Mouse (Mus musculus) liver, embryonic 13.5 days (tissue): ENCODE results near the gene Ypel4. TPM values are rescaled to one million over a fixed set of nuclear protein-coding genes. Genes with fewer than 3 reads are reported as not detected.

Experiments
- ATAC-seq: fragments of 200-750 bp; cut with Nextera tagmentation; 2 replicates; pipeline ENCODE4 v1.8.0; 2017; ENCODE audit warnings: low read depth, mild to moderate bottlenecking, moderate number of reproducible peaks, moderate library complexity
- DNase-seq: peaks from one replicate; pipeline ENCODE4 v3.0.0; 2022
- H3K27ac ChIP-seq: fragments of 300-500 bp; sonication (generic); 2 replicates; pipeline ENCODE4 v1.5.1; 2015; ENCODE audit warnings: moderate library complexity, mild to moderate bottlenecking, inconsistent platforms
- H3K27me3 ChIP-seq: fragments of 300-500 bp; sonication (generic); 2 replicates; pipeline ENCODE4 v1.6.1; 2015; ENCODE audit warnings: mild to moderate bottlenecking, inconsistent platforms
- H3K36me3 ChIP-seq: fragments of 300-500 bp; sonication (generic); 2 replicates; pipeline ENCODE4 v1.6.1; 2015; ENCODE audit warnings: mild to moderate bottlenecking, inconsistent platforms
- H3K4me1 ChIP-seq: fragments of 300-500 bp; sonication (generic); replicated peaks from 2 replicates; pipeline ENCODE4 v1.6.1; 2015; ENCODE audit warnings: inconsistent platforms
- H3K4me2 ChIP-seq: fragments of 300-500 bp; sonication (generic); 2 replicates; pipeline ENCODE4 v1.6.1; 2015; ENCODE audit warnings: inconsistent platforms, mild to moderate bottlenecking, moderate library complexity
- H3K4me3 ChIP-seq: fragments of 300-500 bp; sonication (generic); replicated peaks from 2 replicates; pipeline ENCODE4 v1.5.1; 2015; ENCODE audit warnings: mild to moderate bottlenecking, inconsistent platforms
- H3K9ac ChIP-seq: fragments of 300-500 bp; sonication (generic); 2 replicates; pipeline ENCODE4 v1.6.1; 2015; ENCODE audit warnings: mild to moderate bottlenecking, inconsistent platforms
- H3K9me3 ChIP-seq: fragments of 300-500 bp; sonication (generic); replicated peaks from 2 replicates; pipeline ENCODE4 v1.6.1; 2016; ENCODE audit warnings: inconsistent platforms
- WGBS: fragments of 180-500 bp; shearing (Covaris S2); methylation state at CpG from one replicate; pipeline ENCODE4 v1.1.7; 2015; ENCODE audit not compliant: insufficient replicate concordance; 5-methylcytosine and 5-hydroxymethylcytosine counted together
- microRNA counts: library from miRNA; unstranded; fragments of <30 nt; microRNA quantifications from one replicate; lab custom pipeline; 2016
- microRNA-seq: library from miRNA; unstranded; fragments of <30 nt; microRNA quantifications from one replicate; pipeline ENCODE4, GENCODE M21; 2016
- polyA plus RNA-seq: library from polyadenylated mRNA; unstranded; fragments of >200 nt; fragmentation: Nextera tagmentation; extraction: Ambion mirVana; gene quantifications from 2 replicates; pipeline ENCODE4 v1.2.1, GENCODE M21; 2015

The Ypel4 gene
- polyA plus RNA-seq, 1 experiment from 2014 or later: 57.8 TPM

DNA sequence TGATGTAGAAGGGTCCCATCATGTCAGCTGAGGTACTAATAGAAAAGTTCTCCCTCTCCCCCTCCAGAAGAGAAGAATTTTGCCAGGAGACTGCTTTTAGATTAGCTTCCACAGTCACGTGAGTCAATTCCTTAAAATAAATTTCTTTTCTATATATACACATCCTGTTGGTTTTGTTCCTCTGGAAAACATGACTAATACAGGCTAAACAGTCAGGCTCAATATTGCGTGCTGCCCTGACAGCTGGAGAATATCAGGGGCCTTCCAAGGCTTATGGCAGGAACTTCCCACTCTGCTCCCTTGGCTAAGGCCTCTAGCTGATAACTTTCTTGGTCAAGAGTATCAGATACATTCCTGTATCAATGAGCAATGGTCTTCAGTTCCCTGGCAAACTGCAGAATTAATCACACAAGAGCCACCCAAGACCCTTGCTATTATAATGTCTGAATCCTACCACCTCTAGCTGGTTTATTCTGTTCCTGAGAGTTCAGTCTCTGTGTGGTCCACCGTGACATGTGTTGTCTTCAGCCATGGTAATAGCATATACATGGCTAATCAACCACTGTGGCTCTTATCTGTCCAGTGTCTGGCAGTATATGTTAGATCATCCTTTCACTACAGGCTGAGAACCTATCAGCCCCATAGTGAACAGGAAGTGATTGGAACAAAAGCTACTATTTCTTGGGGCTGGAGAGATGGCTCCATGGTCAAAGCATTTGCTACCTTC, 50.1 kb downstream of the Ypel4 start:
- no peak for DNase-seq
- H3K9ac ChIP-seq: no peak overlapping the region
- peaks cover 22% of the 10 kb centered on the region for H3K4me1 ChIP-seq
- WGBS: 51% methylated on average over 3 of the region's 3 CpGs
- no peak for ATAC-seq
- H3K4me3 ChIP-seq: no peak overlapping the region
- H3K27ac ChIP-seq: no peak overlapping the region
- no peaks in the 10 kb centered on the region for H3K9me3 ChIP-seq
- H3K36me3 ChIP-seq: no peaks in the 10 kb centered on the region
- no peak overlapping the region for H3K4me2 ChIP-seq
- peaks cover 23% of the 10 kb centered on the region for H3K27me3 ChIP-seq

MicroRNAs encoded within 50 kb of the gene (microRNA counts, 519-probe panel; counts per million panel counts)
- microRNA mmu-miR-130a (lab: Ali Mortazavi, UCI): 7,226 counts per million, percentile 93 among the panel's probes with 10 or more counts

Small RNA genes lying within 50 kb of the gene (microRNA-seq; reads per million reads assigned to microRNA genes)
- 26,985 reads per million, percentile 98 among the genes with 10 or more reads in this experiment for gene Mir130a

Other genes starting within 250 kb of the Ypel4 start
- 10.8 and 16.7 TPM in 2 replicates for gene Ctnnd1, start 83.3 kb upstream of the Ypel4 start, polyA plus RNA-seq
- gene Btbd18, start 75.0 kb upstream of the Ypel4 start, polyA plus RNA-seq: 0.03 and 0.06 TPM in 2 replicates
- gene Selenoh, start 63.3 kb upstream of the Ypel4 start, polyA plus RNA-seq: 143 and 145 TPM in 2 replicates
- not detected in 2 replicates for gene Gm28635, start 56.0 kb upstream of the Ypel4 start, polyA plus RNA-seq
- gene Med19, start 55.7 kb upstream of the Ypel4 start, polyA plus RNA-seq: 22.8 and 26.2 TPM in 2 replicates
- 77.9 and 83.4 TPM in 2 replicates for gene Tmx2, start 54.9 kb upstream of the Ypel4 start, polyA plus RNA-seq
- 15.8 and 22.4 TPM in 2 replicates for gene Zdhhc5, start 18.9 kb upstream of the Ypel4 start, polyA plus RNA-seq
- gene Clp1, start 6.7 kb upstream of the Ypel4 start, polyA plus RNA-seq: 60.3 and 69.1 TPM in 2 replicates
- gene Gm19426, start 9.6 kb downstream of the Ypel4 start, polyA plus RNA-seq: 1.5 and 2.2 TPM in 2 replicates
- 34.0 and 39.6 TPM in 2 replicates for gene Serping1, start 41.4 kb downstream of the Ypel4 start, polyA plus RNA-seq
- 404 and 444 TPM in 2 replicates for gene Ube2l6, start 64.8 kb downstream of the Ypel4 start, polyA plus RNA-seq
- gene Smtnl1, start 88.6 kb downstream of the Ypel4 start, polyA plus RNA-seq: 0.23 and 0.24 TPM in 2 replicates
- gene Timm10, start 92.9 kb downstream of the Ypel4 start, polyA plus RNA-seq: 46.8 and 51.5 TPM in 2 replicates
- 138 and 178 TPM in 2 replicates for gene Slc43a1, start 104.8 kb downstream of the Ypel4 start, polyA plus RNA-seq
- gene Rtn4rl2, start 152.7 kb downstream of the Ypel4 start, polyA plus RNA-seq: not detected in 2 replicates
- 120 and 129 TPM in 2 replicates for gene Slc43a3, start 202.5 kb downstream of the Ypel4 start, polyA plus RNA-seq
- gene Prg2, start 246.4 kb downstream of the Ypel4 start, polyA plus RNA-seq: 59.8 and 60.0 TPM in 2 replicates